Mouse (Mus musculus): ENCODE measurements around the gene Zfp366. TPM values are rescaled to one million over a fixed set of nuclear protein-coding genes. Genes with fewer than 3 reads are reported as not detected.

The Zfp366 gene
- polyA plus RNA-seq, 1 experiment from 2014 or later, result 0.53 TPM

GRCm38 (mm10) chr13:99152305-99152930, 32.2 kb upstream of the Zfp366 start:
- DNase-seq (ENCODE audit: low spot score) (no peak), ATAC-seq (ENCODE audit: insufficient number of reproducible peaks, low FRiP score, low TSS enrichment, low read depth) (no peak)
- Histone ChIP-seq H3K9me3 (ENCODE audit: control insufficient read depth, low read length) (no peaks in the 10 kb centered on the region), H3K36me3 (ENCODE audit: control insufficient read depth, insufficient read depth, low read length) (no peaks in the 10 kb centered on the region), H3K27me3 (ENCODE audit: control insufficient read depth, insufficient read depth, low read length) (no peaks in the 10 kb centered on the region), H3K4me1 (ENCODE audit: control insufficient read depth, insufficient read depth, low read length) (0 out of 2 replicates have a peak, but pooled peaks cover 8% of the 10 kb centered on the region), H3K4me2 (ENCODE audit: low read depth, severe bottlenecking) (no peak overlapping the region), H3K9ac (ENCODE audit: low read length) (no peak overlapping the region), H3K27ac (replicated peaks; ENCODE audit: low read depth, low read length) (no peak overlapping the region), H3K4me3 (ENCODE audit: low read depth, low read length) (no peak overlapping the region)
- WGBS, result 14% methylated on average over 18 of the region's 18 CpGs

GRCm38 (mm10) chr13:99157709-99158108, 26.9 kb upstream of the Zfp366 start:
- DNase-seq (ENCODE audit: low spot score) (no peak), ATAC-seq (ENCODE audit: insufficient number of reproducible peaks, low FRiP score, low TSS enrichment, low read depth) (no peak)
- no peak overlapping the region for H3K4me2 ChIP-seq (ENCODE audit: low read depth, severe bottlenecking)
- WGBS, result 91% methylated on average over 2 of the region's 2 CpGs
- H3K36me3 ChIP-seq (ENCODE audit: control insufficient read depth, insufficient read depth, low read length), result no peaks in the 10 kb centered on the region
- no peaks in the 10 kb centered on the region for H3K27me3 ChIP-seq (ENCODE audit: control insufficient read depth, insufficient read depth, low read length)
- H3K27ac ChIP-seq (replicated peaks; ENCODE audit: low read depth, low read length), result no peak overlapping the region
- no peaks in the 10 kb centered on the region for H3K4me1 ChIP-seq (ENCODE audit: control insufficient read depth, insufficient read depth, low read length)
- no peak overlapping the region for H3K4me3 ChIP-seq (ENCODE audit: low read depth, low read length)
- no peak overlapping the region for H3K9ac ChIP-seq (ENCODE audit: low read length)
- H3K9me3 ChIP-seq (ENCODE audit: control insufficient read depth, low read length), result no peaks in the 10 kb centered on the region

- ATAC-seq (ENCODE audit: insufficient number of reproducible peaks, low FRiP score, low TSS enrichment, low read depth) (no peak), DNase-seq (ENCODE audit: low spot score) (no peak)
- Histone ChIP-seq H3K9ac (ENCODE audit: low read length) (no peak overlapping the region), H3K27me3 (ENCODE audit: control insufficient read depth, insufficient read depth, low read length) (no peaks in the 10 kb centered on the region), H3K4me1 (ENCODE audit: control insufficient read depth, insufficient read depth, low read length) (peaks cover 7% of the 10 kb centered on the region), H3K9me3 (ENCODE audit: control insufficient read depth, low read length) (no peaks in the 10 kb centered on the region), H3K4me3 (ENCODE audit: low read depth, low read length) (no peak overlapping the region), H3K27ac (replicated peaks; ENCODE audit: low read depth, low read length) (no peak overlapping the region), H3K36me3 (ENCODE audit: control insufficient read depth, insufficient read depth, low read length) (no peaks in the 10 kb centered on the region), H3K4me2 (ENCODE audit: low read depth, severe bottlenecking) (no peak overlapping the region)
- 86% methylated on average over 3 of the region's 3 CpGs for WGBS
Measured at GRCm38 (mm10) chr13:99158773-99159172, 25.9 kb upstream of the Zfp366 start.

- H3K9me3 ChIP-seq (ENCODE audit: control insufficient read depth, low read length), result no peaks in the 10 kb centered on the region
- no peak overlapping the region for H3K4me3 ChIP-seq (ENCODE audit: low read depth, low read length)
- ATAC-seq (ENCODE audit: insufficient number of reproducible peaks, low FRiP score, low TSS enrichment, low read depth), result no peak
- 82% methylated on average over 4 of the region's 4 CpGs for WGBS
- H3K9ac ChIP-seq (ENCODE audit: low read length), result no peak overlapping the region
- no peak overlapping the region for H3K4me2 ChIP-seq (ENCODE audit: low read depth, severe bottlenecking)
- H3K27me3 ChIP-seq (ENCODE audit: control insufficient read depth, insufficient read depth, low read length), result no peaks in the 10 kb centered on the region
- H3K27ac ChIP-seq (replicated peaks; ENCODE audit: low read depth, low read length), result no peak overlapping the region
- no peak for DNase-seq (ENCODE audit: low spot score)
- H3K4me1 ChIP-seq (ENCODE audit: control insufficient read depth, insufficient read depth, low read length), result peaks cover 8% of the 10 kb centered on the region
- no peaks in the 10 kb centered on the region for H3K36me3 ChIP-seq (ENCODE audit: control insufficient read depth, insufficient read depth, low read length)
Measured at GRCm38 (mm10) chr13:99163071-99163470, 21.6 kb upstream of the Zfp366 start.

GRCm38 (mm10) chr13:99163521-99164359, 20.9 kb upstream of the Zfp366 start:
- DNase-seq (ENCODE audit: low spot score), result peak; percentile 23
- H3K9ac ChIP-seq (ENCODE audit: low read length), result no peak overlapping the region
- H3K4me1 ChIP-seq (ENCODE audit: control insufficient read depth, insufficient read depth, low read length), result peaks cover 8% of the 10 kb centered on the region
- H3K9me3 ChIP-seq (ENCODE audit: control insufficient read depth, low read length), result no peaks in the 10 kb centered on the region
- H3K27ac ChIP-seq (replicated peaks; ENCODE audit: low read depth, low read length), result 0 out of 2 replicates have a peak overlapping the region, but pooled peaks have one; percentile 6
- 0 out of 2 replicates have a peak, but pooled peaks have one; percentile 39 for ATAC-seq (ENCODE audit: insufficient number of reproducible peaks, low FRiP score, low TSS enrichment, low read depth)
- H3K27me3 ChIP-seq (ENCODE audit: control insufficient read depth, insufficient read depth, low read length), result no peaks in the 10 kb centered on the region
- H3K4me3 ChIP-seq (ENCODE audit: low read depth, low read length), result no peak overlapping the region
- 41% methylated on average over 10 of the region's 10 CpGs for WGBS
- H3K4me2 ChIP-seq (ENCODE audit: low read depth, severe bottlenecking), result no peak overlapping the region
- H3K36me3 ChIP-seq (ENCODE audit: control insufficient read depth, insufficient read depth, low read length), result no peaks in the 10 kb centered on the region

DNA sequence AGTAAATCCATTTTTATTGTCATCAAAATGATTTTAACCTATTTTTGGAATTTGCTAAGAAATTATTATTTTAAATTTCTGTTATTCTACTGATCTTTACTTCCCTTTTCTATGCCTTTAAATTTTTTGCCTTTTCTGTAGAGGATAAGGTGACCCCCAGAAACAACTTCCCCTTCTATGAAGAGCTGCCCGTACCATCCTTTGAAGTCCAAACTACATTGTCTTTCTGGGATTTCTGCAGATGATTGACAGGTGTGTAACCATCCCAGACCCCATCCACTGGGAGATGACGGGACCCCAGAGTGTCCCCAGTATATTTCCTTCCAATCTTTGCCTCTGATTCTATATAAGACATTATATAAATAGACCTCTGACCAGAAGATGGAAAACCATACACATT, 20.3 kb upstream of the Zfp366 start:
- H3K27me3 ChIP-seq (ENCODE audit: control insufficient read depth, insufficient read depth, low read length), result no peaks in the 10 kb centered on the region
- no peak overlapping the region for H3K4me3 ChIP-seq (ENCODE audit: low read depth, low read length)
- no peaks in the 10 kb centered on the region for H3K9me3 ChIP-seq (ENCODE audit: control insufficient read depth, low read length)
- H3K9ac ChIP-seq (ENCODE audit: low read length), result no peak overlapping the region
- H3K4me2 ChIP-seq (ENCODE audit: low read depth, severe bottlenecking), result no peak overlapping the region
- DNase-seq (ENCODE audit: low spot score) (no peak), ATAC-seq (ENCODE audit: insufficient number of reproducible peaks, low FRiP score, low TSS enrichment, low read depth) (no peak)
- no peak overlapping the region for H3K27ac ChIP-seq (replicated peaks; ENCODE audit: low read depth, low read length)
- H3K36me3 ChIP-seq (ENCODE audit: control insufficient read depth, insufficient read depth, low read length), result no peaks in the 10 kb centered on the region
- WGBS, result 84% methylated on average over 2 of the region's 2 CpGs
- H3K4me1 ChIP-seq (ENCODE audit: control insufficient read depth, insufficient read depth, low read length), result peaks cover 8% of the 10 kb centered on the region

- Histone ChIP-seq H3K36me3 (ENCODE audit: control insufficient read depth, insufficient read depth, low read length) (no peaks in the 10 kb centered on the region; the same call in 1 of the 2 replicates), H3K27me3 (ENCODE audit: control insufficient read depth, insufficient read depth, low read length) (no peaks in the 10 kb centered on the region), H3K9ac (ENCODE audit: low read length) (no peak overlapping the region), H3K4me3 (ENCODE audit: low read depth, low read length) (no peak overlapping the region), H3K9me3 (ENCODE audit: control insufficient read depth, low read length) (no peaks in the 10 kb centered on the region), H3K4me2 (ENCODE audit: low read depth, severe bottlenecking) (no peak overlapping the region), H3K4me1 (ENCODE audit: control insufficient read depth, insufficient read depth, low read length) (peaks cover 2% of the 10 kb centered on the region; the same call in 1 of the 2 replicates), H3K27ac (replicated peaks; ENCODE audit: low read depth, low read length) (no peak overlapping the region)
- DNase-seq (ENCODE audit: low spot score) (no peak), ATAC-seq (ENCODE audit: insufficient number of reproducible peaks, low FRiP score, low TSS enrichment, low read depth) (no peak)
- whole genome bisulfite sequencing, result 69% methylated on average over 6 of the region's 6 CpGs
Measured at GRCm38 (mm10) chr13:99169401-99169800, 15.2 kb upstream of the Zfp366 start.

DNA sequence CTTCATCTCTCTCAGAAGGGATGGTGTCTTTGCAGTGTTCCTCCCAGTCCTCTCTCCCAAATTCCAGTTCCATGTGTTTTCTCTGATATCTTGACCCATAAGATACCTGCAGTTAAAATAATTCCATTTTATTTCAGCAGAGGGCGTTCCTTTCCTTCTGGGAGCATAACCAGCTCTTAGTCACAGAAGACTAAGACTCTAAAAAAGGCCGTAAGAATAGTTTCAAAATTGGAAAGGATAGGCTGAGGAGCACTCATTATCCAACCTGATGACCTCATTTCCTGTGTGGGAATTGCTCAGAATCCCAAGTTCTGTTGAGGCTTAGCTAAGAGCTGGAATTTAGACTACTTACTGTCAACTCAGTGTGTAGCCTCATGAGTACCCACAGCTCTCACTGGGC, 14.3 kb upstream of the Zfp366 start:
- WGBS, result 46% methylated on average over 2 of the region's 2 CpGs
- H3K4me3 ChIP-seq (ENCODE audit: low read depth, low read length), result no peak overlapping the region
- ATAC-seq (ENCODE audit: insufficient number of reproducible peaks, low FRiP score, low TSS enrichment, low read depth), result no peak

More for the DNA sequence above, 14.3 kb upstream of the Zfp366 start:
- no peaks in the 10 kb centered on the region; the same call in 1 of the 2 replicates for H3K36me3 ChIP-seq (ENCODE audit: control insufficient read depth, insufficient read depth, low read length)
- DNase-seq (ENCODE audit: low spot score), result no peak
- peaks cover 3% of the 10 kb centered on the region for H3K4me1 ChIP-seq (ENCODE audit: control insufficient read depth, insufficient read depth, low read length)
- no peak overlapping the region for H3K27ac ChIP-seq (replicated peaks; ENCODE audit: low read depth, low read length)
- no peak overlapping the region for H3K4me2 ChIP-seq (ENCODE audit: low read depth, severe bottlenecking)
- no peaks in the 10 kb centered on the region for H3K9me3 ChIP-seq (ENCODE audit: control insufficient read depth, low read length)
- H3K9ac ChIP-seq (ENCODE audit: low read length), result no peak overlapping the region
- no peaks in the 10 kb centered on the region for H3K27me3 ChIP-seq (ENCODE audit: control insufficient read depth, insufficient read depth, low read length)

All from limb, embryonic 11.5 days (tissue).